Mouse (Mus musculus): Measurements from ENCODE around the gene Cdk2ap1. TPM values are rescaled to one million over a fixed set of nuclear protein-coding genes. Genes with fewer than 3 reads are reported as not detected.

Gene Cdk2ap1
- polyA plus RNA-seq, 1 experiment, result 236 TPM

- no peak overlapping the region for H3K4me2 ChIP-seq (ENCODE audit: low read depth)
- no peak overlapping the region for H3K4me3 ChIP-seq
- no peaks in the 10 kb centered on the region for H3K79me2 ChIP-seq (ENCODE audit: control insufficient read depth, insufficient read depth)
- H3K27me3 ChIP-seq (ENCODE audit: control insufficient read depth, insufficient read depth, insufficient read length), result no peaks in the 10 kb centered on the region
- TF ChIP-seq MYOD1 (IDR thresholded peaks at IDR 0.05; ENCODE audit: control insufficient read depth in 1 of 3, insufficient read length in 2 of 3, low read depth in 2 of 3) (no peak), USF1 (IDR thresholded peaks at IDR 0.05; ENCODE audit: low read depth) (no peak), MYOG (IDR thresholded peaks at IDR 0.05; ENCODE audit: control insufficient read depth in 1 of 3, insufficient read depth in 1 of 3, insufficient read length in 2 of 3, low read depth in 2 of 3) (no peak), CEBPB (IDR thresholded peaks at IDR 0.05; ENCODE audit: insufficient read depth, poor library complexity, severe bottlenecking) (no peak), SRF (IDR thresholded peaks at IDR 0.05; ENCODE audit: control insufficient read depth, insufficient read length, low read depth) (no peak), TCF12 (IDR thresholded peaks at IDR 0.05; ENCODE audit: insufficient read depth, poor library complexity, severe bottlenecking) (no peak), POLR2AphosphoS2 (IDR thresholded peaks at IDR 0.05; ENCODE audit: insufficient read length, low read depth) (no peak), TCF3 (IDR thresholded peaks at IDR 0.05; ENCODE audit: insufficient read length, low read depth) (no peak), REST (IDR thresholded peaks at IDR 0.05; ENCODE audit: insufficient read depth, insufficient read length) (no peak), POLR2A (IDR thresholded peaks at IDR 0.05; ENCODE audit: insufficient read length, low read depth) (no peak), E2F4 (IDR thresholded peaks at IDR 0.05; ENCODE audit: insufficient read depth) (no peak), MAX (IDR thresholded peaks at IDR 0.05; ENCODE audit: low read depth) (no peak)
- H3ac ChIP-seq (ENCODE audit: control insufficient read depth, insufficient read length), result no peak overlapping the region
- peaks cover 58% of the 10 kb centered on the region for H3K36me3 ChIP-seq (ENCODE audit: control insufficient read depth, insufficient read depth)
Observed at GRCm38 (mm10) chr5:124380121-124380520, 17.2 kb upstream of the Cdk2ap1 start.

GRCm38 (mm10) chr5:124377149-124377548 lies 14.3 kb upstream of the Cdk2ap1 start:
- H3K27me3 ChIP-seq (ENCODE audit: control insufficient read depth, insufficient read depth, insufficient read length), result no peaks in the 10 kb centered on the region
- H3K4me2 ChIP-seq (ENCODE audit: low read depth), result no peak overlapping the region
- peaks cover 59% of the 10 kb centered on the region for H3K36me3 ChIP-seq (ENCODE audit: control insufficient read depth, insufficient read depth)
- no peak overlapping the region for H3K4me3 ChIP-seq
- TF ChIP-seq REST (IDR thresholded peaks at IDR 0.05; ENCODE audit: insufficient read depth, insufficient read length), result no peak
- no peak for TF ChIP-seq POLR2A (IDR thresholded peaks at IDR 0.05; ENCODE audit: insufficient read length, low read depth)
- no peak for TF ChIP-seq MAX (IDR thresholded peaks at IDR 0.05; ENCODE audit: low read depth)
- TF ChIP-seq TCF12 (IDR thresholded peaks at IDR 0.05; ENCODE audit: insufficient read depth, poor library complexity, severe bottlenecking), result no peak
- TF ChIP-seq SRF (IDR thresholded peaks at IDR 0.05; ENCODE audit: control insufficient read depth, insufficient read length, low read depth), result no peak
- no peak for TF ChIP-seq POLR2AphosphoS2 (IDR thresholded peaks at IDR 0.05; ENCODE audit: insufficient read length, low read depth)
- no peak for TF ChIP-seq MYOG (IDR thresholded peaks at IDR 0.05; ENCODE audit: control insufficient read depth in 1 of 3, insufficient read depth in 1 of 3, insufficient read length in 2 of 3, low read depth in 2 of 3)
- TF ChIP-seq MYOD1 (IDR thresholded peaks at IDR 0.05; ENCODE audit: control insufficient read depth in 1 of 3, insufficient read length in 2 of 3, low read depth in 2 of 3), result no peak
- no peak for TF ChIP-seq USF1 (IDR thresholded peaks at IDR 0.05; ENCODE audit: low read depth)
- no peak for TF ChIP-seq E2F4 (IDR thresholded peaks at IDR 0.05; ENCODE audit: insufficient read depth)
- no peak for TF ChIP-seq CEBPB (IDR thresholded peaks at IDR 0.05; ENCODE audit: insufficient read depth, poor library complexity, severe bottlenecking)
- no peak for TF ChIP-seq TCF3 (IDR thresholded peaks at IDR 0.05; ENCODE audit: insufficient read length, low read depth)
- H3K79me2 ChIP-seq (ENCODE audit: control insufficient read depth, insufficient read depth), result no peaks in the 10 kb centered on the region
- H3ac ChIP-seq (ENCODE audit: control insufficient read depth, insufficient read length), result no peak overlapping the region

- Histone ChIP-seq H3K36me3 (ENCODE audit: control insufficient read depth, insufficient read depth) (peaks cover 55% of the 10 kb centered on the region), H3ac (ENCODE audit: control insufficient read depth, insufficient read length) (no peak overlapping the region), H3K27me3 (ENCODE audit: control insufficient read depth, insufficient read depth, insufficient read length) (no peaks in the 10 kb centered on the region), H3K4me2 (ENCODE audit: low read depth) (no peak overlapping the region), H3K79me2 (ENCODE audit: control insufficient read depth, insufficient read depth) (no peaks in the 10 kb centered on the region), H3K4me3 (no peak overlapping the region)
- no peak for TF ChIP-seq MYOG (IDR thresholded peaks at IDR 0.05; ENCODE audit: control insufficient read depth in 1 of 3, insufficient read depth in 1 of 3, insufficient read length in 2 of 3, low read depth in 2 of 3)
- no peak for TF ChIP-seq POLR2A (IDR thresholded peaks at IDR 0.05; ENCODE audit: insufficient read length, low read depth)
- TF ChIP-seq POLR2AphosphoS2 (IDR thresholded peaks at IDR 0.05; ENCODE audit: insufficient read length, low read depth), result no peak
Observed at GRCm38 (mm10) chr5:124376401-124376800, 13.5 kb upstream of the Cdk2ap1 start.

- no peak overlapping the region for H3ac ChIP-seq (ENCODE audit: control insufficient read depth, insufficient read length)
- no peak overlapping the region for H3K4me3 ChIP-seq
- no peak overlapping the region for H3K4me2 ChIP-seq (ENCODE audit: low read depth)
- peaks cover 50% of the 10 kb centered on the region for H3K36me3 ChIP-seq (ENCODE audit: control insufficient read depth, insufficient read depth)
- TF ChIP-seq SRF (IDR thresholded peaks at IDR 0.05; ENCODE audit: control insufficient read depth, insufficient read length, low read depth), result no peak
- TF ChIP-seq REST (IDR thresholded peaks at IDR 0.05; ENCODE audit: insufficient read depth, insufficient read length), result no peak
- TF ChIP-seq MYOG (IDR thresholded peaks at IDR 0.05; ENCODE audit: control insufficient read depth in 1 of 3, insufficient read depth in 1 of 3, insufficient read length in 2 of 3, low read depth in 2 of 3), result no peak
- TF ChIP-seq MAX (IDR thresholded peaks at IDR 0.05; ENCODE audit: low read depth), result no peak
- no peak for TF ChIP-seq CEBPB (IDR thresholded peaks at IDR 0.05; ENCODE audit: insufficient read depth, poor library complexity, severe bottlenecking)
- no peak for TF ChIP-seq MYOD1 (IDR thresholded peaks at IDR 0.05; ENCODE audit: control insufficient read depth in 1 of 3, insufficient read length in 2 of 3, low read depth in 2 of 3)
- no peak for TF ChIP-seq POLR2AphosphoS2 (IDR thresholded peaks at IDR 0.05; ENCODE audit: insufficient read length, low read depth)
- no peak for TF ChIP-seq POLR2A (IDR thresholded peaks at IDR 0.05; ENCODE audit: insufficient read length, low read depth)
- TF ChIP-seq TCF3 (IDR thresholded peaks at IDR 0.05; ENCODE audit: insufficient read length, low read depth), result no peak
- TF ChIP-seq TCF12 (IDR thresholded peaks at IDR 0.05; ENCODE audit: insufficient read depth, poor library complexity, severe bottlenecking), result no peak
- TF ChIP-seq USF1 (IDR thresholded peaks at IDR 0.05; ENCODE audit: low read depth), result no peak
- no peak for TF ChIP-seq E2F4 (IDR thresholded peaks at IDR 0.05; ENCODE audit: insufficient read depth)
- no peaks in the 10 kb centered on the region for H3K27me3 ChIP-seq (ENCODE audit: control insufficient read depth, insufficient read depth, insufficient read length)
- no peaks in the 10 kb centered on the region for H3K79me2 ChIP-seq (ENCODE audit: control insufficient read depth, insufficient read depth)
Observed at GRCm38 (mm10) chr5:124374298-124374697, 11.4 kb upstream of the Cdk2ap1 start.

GRCm38 (mm10) chr5:124366721-124367120 lies 3.8 kb upstream of the Cdk2ap1 start:
- Histone ChIP-seq H3K27me3 (ENCODE audit: control insufficient read depth, insufficient read depth, insufficient read length) (no peaks in the 10 kb centered on the region), H3K4me2 (ENCODE audit: low read depth) (no peak overlapping the region), H3K4me3 (no peak overlapping the region), H3K36me3 (ENCODE audit: control insufficient read depth, insufficient read depth) (peaks cover 4% of the 10 kb centered on the region), H3ac (ENCODE audit: control insufficient read depth, insufficient read length) (no peak overlapping the region), H3K79me2 (ENCODE audit: control insufficient read depth, insufficient read depth) (no peaks in the 10 kb centered on the region)
- TF ChIP-seq MYOG (IDR thresholded peaks at IDR 0.05; ENCODE audit: control insufficient read depth in 1 of 3, insufficient read depth in 1 of 3, insufficient read length in 2 of 3, low read depth in 2 of 3) (no peak), POLR2A (IDR thresholded peaks at IDR 0.05; ENCODE audit: insufficient read length, low read depth) (no peak), REST (IDR thresholded peaks at IDR 0.05; ENCODE audit: insufficient read depth, insufficient read length) (no peak), MYOD1 (IDR thresholded peaks at IDR 0.05; ENCODE audit: control insufficient read depth in 1 of 3, insufficient read length in 2 of 3, low read depth in 2 of 3) (no peak), TCF12 (IDR thresholded peaks at IDR 0.05; ENCODE audit: insufficient read depth, poor library complexity, severe bottlenecking) (no peak), MAX (IDR thresholded peaks at IDR 0.05; ENCODE audit: low read depth) (no peak), USF1 (IDR thresholded peaks at IDR 0.05; ENCODE audit: low read depth) (no peak), POLR2AphosphoS2 (IDR thresholded peaks at IDR 0.05; ENCODE audit: insufficient read length, low read depth) (no peak), E2F4 (IDR thresholded peaks at IDR 0.05; ENCODE audit: insufficient read depth) (no peak)
